Mouse (Mus musculus): ENCODE measurements around the gene Gm8653. TPM values are rescaled to one million over a fixed set of nuclear protein-coding genes. Genes with fewer than 3 reads are reported as not detected.

The Gm8653 gene
- total RNA-seq (2023) = not detected

GRCm38 (mm10) chr7:22201164-22201563, at the start of gene Gm8653:
TSS of gene Gm8653 (minus strand) at chr7:22201264.

DNA sequence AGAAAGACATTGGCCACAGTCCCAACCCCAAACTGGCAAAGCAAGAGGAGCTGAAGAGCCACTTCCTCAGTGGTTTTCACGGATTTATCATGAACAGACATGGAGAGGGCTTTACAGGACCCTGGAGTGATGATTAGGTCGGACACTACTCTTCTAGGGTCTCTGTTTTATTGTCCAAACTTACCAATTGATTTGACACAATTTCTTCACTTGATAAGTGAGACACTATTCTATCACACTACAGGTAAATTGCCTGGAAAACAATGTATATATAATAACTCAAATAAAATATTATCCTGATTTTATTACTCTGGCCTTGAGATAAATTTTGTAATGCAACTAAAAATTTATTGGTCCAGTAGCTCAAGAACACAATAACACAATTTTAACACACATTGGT, 28.3 kb upstream of the Gm8653 start, which contains the start of gene Gm8453:
TSS of gene Gm8453 (minus strand) at position 101 of the 400 bp plus-strand sequence.

GRCm38 (mm10) chr7:22189077-22189476, 12.0 kb downstream of the Gm8653 start, which contains the start of gene Vmn1r143:
TSS of gene Vmn1r143 (plus strand) at chr7:22189377.

GRCm38 (mm10) chr7:22163935-22164334, 37.1 kb downstream of the Gm8653 start, which contains the start of gene Vmn1r142:
TSS of gene Vmn1r142 (minus strand) at chr7:22164035.

Other genes starting within 250 kb of the Gm8653 start
- not detected for gene Vmn1r137, start 206.7 kb downstream of the Gm8653 start, total RNA-seq (2023)
- gene Vmn1r138, start 172.4 kb downstream of the Gm8653 start, total RNA-seq (2023) = not detected
- not detected for gene Gm6176, start 145.0 kb downstream of the Gm8653 start, total RNA-seq (2023)
- gene Vmn1r139, start 132.2 kb downstream of the Gm8653 start, total RNA-seq (2023) = not detected
- not detected for gene Gm16451, start 83.0 kb downstream of the Gm8653 start, total RNA-seq (2023)
- not detected for gene Gm10666, start 66.5 kb downstream of the Gm8653 start, total RNA-seq (2023)
- not detected for gene Vmn1r142, start 37.2 kb downstream of the Gm8653 start, total RNA-seq (2023)
- gene Vmn1r143, start 11.9 kb downstream of the Gm8653 start, total RNA-seq (2023) = not detected
- gene Gm8453, start 28.2 kb upstream of the Gm8653 start, total RNA-seq (2023) = not detected
- not detected for gene Gm4187, start 128.5 kb upstream of the Gm8653 start, total RNA-seq (2023)
- gene Gm8660, start 169.8 kb upstream of the Gm8653 start, total RNA-seq (2023) = not detected
- not detected for gene Vmn1r148, start 212.3 kb upstream of the Gm8653 start, total RNA-seq (2023)
- not detected for gene Vmn1r149, start 237.0 kb upstream of the Gm8653 start, total RNA-seq (2023)

All from CD4-positive naive resting alpha-beta T cell, adult 57 days (primary cell).